Mouse (Mus musculus) stomach, postnatal 0 days (tissue): ENCODE measurements at regions not wholly inside any gene's neighbourhood (a gene's known extent, or its start where the extent isn't known, plus 50 kb on each side); places are given as distances from the start of the nearest gene placed in this dataset.

ENCODE experiments used
- CTCF ChIP-seq: IDR thresholded peaks from 2 replicates; pipeline ENCODE4 v1.5.1; 2016; ENCODE audit warnings: antibody characterized with exemption, low read depth, mild to moderate bottlenecking, moderate library complexity
- EP300 ChIP-seq: optimal IDR thresholded peaks from 2 replicates; pipeline ENCODE3; 2016; ENCODE audit warnings: antibody characterized with exemption

DNA sequence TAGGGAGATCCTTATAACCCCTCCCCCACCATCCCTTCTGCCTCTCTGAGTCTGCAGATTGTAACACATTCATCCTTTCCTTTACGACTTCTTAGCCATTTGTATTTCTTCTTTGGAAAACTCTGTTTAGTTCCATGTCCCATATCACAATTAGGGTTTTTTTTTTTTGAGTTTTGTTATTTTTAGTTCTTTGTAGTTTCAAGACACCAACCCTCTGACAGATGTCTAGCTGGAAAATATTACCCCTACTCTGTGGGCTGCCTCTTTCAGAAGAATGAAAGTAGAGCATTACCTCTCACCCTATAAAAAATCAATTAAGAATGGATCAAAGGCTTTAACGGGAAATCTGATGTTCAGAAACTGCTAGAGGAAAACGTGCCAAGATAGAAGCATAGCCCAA is 180.1 kb downstream of the Gm5447 start:
- TF ChIP-seq CTCF = no peak
- TF ChIP-seq EP300 = no peak
